Mouse (Mus musculus) colon, adult 2 months (tissue): ENCODE measurements around the gene Atp5c1. TPM values are rescaled to one million over a fixed set of nuclear protein-coding genes. Genes with fewer than 3 reads are reported as not detected.

Source experiments
- polyA plus RNA-seq: library from polyadenylated mRNA; depleted of rRNA; stranded (reverse); fragments of >200 nt; gene quantifications from 2 replicates; pipeline ENCODE4 v1.2.3, GENCODE M21; 2012; rRNA removed

Gene Atp5c1
- 258 and 291 TPM in 2 replicates for polyA plus RNA-seq

DNA sequence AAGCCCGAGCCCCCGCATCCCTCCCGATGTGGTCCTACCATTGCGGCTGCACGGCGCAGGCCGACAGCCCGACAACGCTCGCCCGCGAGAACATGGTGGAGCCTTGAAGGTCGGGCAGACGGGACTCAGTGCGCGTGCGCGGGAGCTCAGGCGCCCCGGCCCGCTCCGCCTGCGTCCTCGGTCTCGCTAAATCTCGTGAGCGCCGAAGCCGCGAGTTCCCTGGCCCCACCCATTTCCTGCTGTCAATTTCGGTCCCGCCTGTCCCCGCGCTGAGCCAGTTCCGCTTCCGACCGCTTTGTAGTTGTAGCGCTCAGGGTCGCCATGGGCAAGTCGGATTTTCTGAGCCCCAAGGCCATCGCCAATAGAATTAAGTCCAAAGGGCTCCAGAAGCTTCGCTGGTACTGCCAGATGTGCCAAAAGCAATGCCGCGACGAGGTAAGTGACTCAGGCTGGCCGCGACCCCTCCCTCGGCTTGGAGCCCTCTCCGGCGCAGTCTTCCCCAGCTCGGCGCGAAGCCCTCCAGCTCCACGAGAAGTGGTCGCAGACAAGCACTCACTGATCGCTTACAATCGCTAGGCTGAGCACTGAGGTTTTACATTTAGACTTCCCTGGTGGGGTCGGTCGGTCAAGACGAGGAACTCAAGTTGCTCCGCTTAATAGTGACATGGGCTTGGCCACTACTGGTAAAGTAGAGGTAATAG is at the start of gene Atp5c1, which contains the start of gene Kin:
Gene Atp5c1, minus strand, starts transcription at position 201 of the 701 bp plus-strand sequence.
Gene Kin, plus strand, starts transcription at position 284 of the 701 bp plus-strand sequence.

DNA sequence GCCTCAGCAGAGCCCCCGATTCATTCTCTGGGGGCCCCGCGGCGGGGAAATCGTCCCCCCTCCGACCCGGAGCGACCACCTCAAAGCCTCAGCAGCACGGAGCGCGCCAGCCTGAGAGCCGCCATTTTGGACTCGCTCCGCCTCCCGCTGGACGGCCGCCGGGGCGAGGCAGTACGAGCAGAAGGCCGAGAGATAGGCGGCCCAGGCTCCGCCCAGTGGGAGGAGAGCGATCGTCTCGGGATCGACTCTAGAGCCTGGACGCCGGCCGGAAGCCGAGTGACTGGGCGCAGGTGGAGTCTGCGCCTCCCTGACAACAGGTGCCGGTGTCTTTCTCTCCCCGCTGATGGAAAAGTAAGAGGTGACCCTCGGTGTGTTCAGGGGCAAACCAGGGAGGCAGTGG is 31.8 kb downstream of the Atp5c1 start, which contains the start of gene Taf3:
Gene Taf3, minus strand, starts transcription at position 136 of the 400 bp plus-strand sequence.

Other genes starting within 250 kb of the Atp5c1 start
- not detected in 2 replicates for gene 4930412O13Rik, start 199.3 kb downstream of the Atp5c1 start, polyA plus RNA-seq
- gene 9230102O04Rik, start 191.0 kb downstream of the Atp5c1 start, polyA plus RNA-seq, result not detected in 2 replicates
- 0.98 and 1.3 TPM in 2 replicates for gene Gata3, start 190.5 kb downstream of the Atp5c1 start, polyA plus RNA-seq
- gene Taf3, start 31.9 kb downstream of the Atp5c1 start, polyA plus RNA-seq, result 4.5 and 6.9 TPM in 2 replicates
- 1.6 and 1.9 TPM in 2 replicates for gene Kin, start 83 bp upstream of the Atp5c1 start, polyA plus RNA-seq
- 2.1 and 4.0 TPM in 2 replicates for gene Itih2, start 50.9 kb upstream of the Atp5c1 start, polyA plus RNA-seq
- gene Itih5, start 73.1 kb upstream of the Atp5c1 start, polyA plus RNA-seq, result 33.7 and 39.4 TPM in 2 replicates